Mouse (Mus musculus): ENCODE results near the gene Prpf31.

- TF ChIP-seq GATA2 (IDR thresholded peaks at IDR 0.05; ENCODE audit: borderline replicate concordance, low read depth, low read length) (no peak), GATA1 (IDR thresholded peaks at IDR 0.05; ENCODE audit: borderline replicate concordance, low read length) (no peak), CTCF (IDR thresholded peaks at IDR 0.05; ENCODE audit: low read depth, low read length) (no peak), TAL1 (conservative IDR thresholded peaks at IDR 0.05; ENCODE audit: low read depth, low read length) (no peak), POLR2AphosphoS5 (IDR thresholded peaks at IDR 0.05; ENCODE audit: insufficient replicate concordance, low read depth, low read length) (no peak)
These were observed 45.4 kb downstream of the Prpf31 start for GRCm38 (mm10) chr7:3675228-3675548.
